Mouse (Mus musculus): ENCODE results near the gene Bcar3.

Gene Bcar3

GRCm38 (mm10) chr3:122456807-122457206, 162.9 kb downstream of the Bcar3 start:
- DNase-seq (ENCODE audit: low spot score in 2 of 2) = no peak

- DNase-seq (ENCODE audit: low spot score in 2 of 2) = no peak
Observed at GRCm38 (mm10) chr3:122457723-122458122, 163.8 kb downstream of the Bcar3 start.

GRCm38 (mm10) chr3:122458743-122459142, 164.8 kb downstream of the Bcar3 start:
- no peak for DNase-seq (ENCODE audit: low spot score in 2 of 2)

- no peak for DNase-seq (ENCODE audit: low spot score in 2 of 2)
Observed at GRCm38 (mm10) chr3:122460848-122461511, 167.0 kb downstream of the Bcar3 start.

GRCm38 (mm10) chr3:122461512-122461881, 167.6 kb downstream of the Bcar3 start:
- no peak for DNase-seq (ENCODE audit: low spot score in 2 of 2)

GRCm38 (mm10) chr3:122461932-122462871, 168.3 kb downstream of the Bcar3 start:
- no peak for DNase-seq (ENCODE audit: low spot score in 2 of 2)

- no peak for DNase-seq (ENCODE audit: low spot score in 2 of 2)
Observed at GRCm38 (mm10) chr3:122463166-122463565, 169.2 kb downstream of the Bcar3 start.

- DNase-seq (ENCODE audit: low spot score in 2 of 2) = no peak
Observed at GRCm38 (mm10) chr3:122466100-122466730, 172.3 kb downstream of the Bcar3 start.

- no peak for DNase-seq (ENCODE audit: low spot score in 2 of 2)
Observed at GRCm38 (mm10) chr3:122467977-122468376, 174.0 kb downstream of the Bcar3 start.

GRCm38 (mm10) chr3:122470326-122471016, 176.5 kb downstream of the Bcar3 start:
- DNase-seq (ENCODE audit: low spot score in 2 of 2) = no peak

- DNase-seq (ENCODE audit: low spot score in 2 of 2) = no peak
Observed at GRCm38 (mm10) chr3:122471017-122471721, 177.2 kb downstream of the Bcar3 start.

- no peak for DNase-seq (ENCODE audit: low spot score in 2 of 2)
Observed at GRCm38 (mm10) chr3:122472412-122472811, 178.5 kb downstream of the Bcar3 start.

GRCm38 (mm10) chr3:122473523-122474034, 179.6 kb downstream of the Bcar3 start:
- DNase-seq (ENCODE audit: low spot score in 2 of 2) = no peak

GRCm38 (mm10) chr3:122474067-122474466, 180.1 kb downstream of the Bcar3 start:
- no peak for DNase-seq (ENCODE audit: low spot score in 2 of 2)

- no peak for DNase-seq (ENCODE audit: low spot score in 2 of 2)
Observed at GRCm38 (mm10) chr3:122474796-122475195, 180.9 kb downstream of the Bcar3 start.

- no peak for DNase-seq (ENCODE audit: low spot score in 2 of 2)
Observed at GRCm38 (mm10) chr3:122475735-122476134, 181.8 kb downstream of the Bcar3 start.

GRCm38 (mm10) chr3:122476656-122477055, 182.7 kb downstream of the Bcar3 start:
- DNase-seq (ENCODE audit: low spot score in 2 of 2) = no peak

GRCm38 (mm10) chr3:122477541-122477940, 183.6 kb downstream of the Bcar3 start:
- DNase-seq (ENCODE audit: low spot score in 2 of 2) = no peak

- DNase-seq (ENCODE audit: low spot score in 2 of 2) = no peak
Observed at GRCm38 (mm10) chr3:122478735-122479134, 184.8 kb downstream of the Bcar3 start.

GRCm38 (mm10) chr3:122480065-122480675, 186.2 kb downstream of the Bcar3 start:
- DNase-seq (ENCODE audit: low spot score in 2 of 2) = no peak

- DNase-seq (ENCODE audit: low spot score in 2 of 2) = no peak
Observed at GRCm38 (mm10) chr3:122480986-122481385, 187.1 kb downstream of the Bcar3 start.
